Mouse (Mus musculus): ENCODE results near the gene L1td1.
A peak's percentile ranks its signal among the peaks of the same experiment; 100 is the strongest.
"Not testable (repeated sequence)": the region's sequence is repeated elsewhere in the genome, so short reads cannot be mapped to it uniquely, and the experiment has no call there.

Gene L1td1

GRCm38 (mm10) chr4:98726590-98727237 lies at the start of gene L1td1:
L1td1 (plus strand) TSS chr4:98726734.
- DNase-seq (ENCODE audit: extremely low spot score): no peak

GRCm38 (mm10) chr4:98677506-98677905 lies 49.0 kb upstream of the L1td1 start:
- DNase-seq (ENCODE audit: extremely low spot score): peak; percentile 4

GRCm38 (mm10) chr4:98686678-98687267 lies 39.8 kb upstream of the L1td1 start:
- DNase-seq (ENCODE audit: extremely low spot score): no peak

- DNase-seq (ENCODE audit: extremely low spot score): no peak
These were observed 38.4 kb upstream of the L1td1 start for GRCm38 (mm10) chr4:98688116-98688515.

GRCm38 (mm10) chr4:98688520-98688919 lies 38.0 kb upstream of the L1td1 start:
- no peak for DNase-seq (ENCODE audit: extremely low spot score)

- DNase-seq (ENCODE audit: extremely low spot score): no peak
These were observed 36.5 kb upstream of the L1td1 start for GRCm38 (mm10) chr4:98689988-98690387.

- DNase-seq (ENCODE audit: extremely low spot score): peak; percentile 5
These were observed 32.9 kb upstream of the L1td1 start for GRCm38 (mm10) chr4:98693465-98694185.

GRCm38 (mm10) chr4:98697932-98698331 lies 28.6 kb upstream of the L1td1 start:
- DNase-seq (ENCODE audit: extremely low spot score): no peak

GRCm38 (mm10) chr4:98698921-98699320 lies 27.6 kb upstream of the L1td1 start:
- DNase-seq (ENCODE audit: extremely low spot score): no peak

- no peak for DNase-seq (ENCODE audit: extremely low spot score)
These were observed 26.4 kb upstream of the L1td1 start for GRCm38 (mm10) chr4:98700156-98700555.

- peak; percentile 83 for DNase-seq (ENCODE audit: extremely low spot score)
These were observed 24.2 kb upstream of the L1td1 start for GRCm38 (mm10) chr4:98702201-98702894.

- DNase-seq (ENCODE audit: extremely low spot score): no peak
These were observed 15.6 kb upstream of the L1td1 start for GRCm38 (mm10) chr4:98710891-98711290.

GRCm38 (mm10) chr4:98717735-98718546 lies 8.6 kb upstream of the L1td1 start:
- DNase-seq (ENCODE audit: extremely low spot score): no peak

GRCm38 (mm10) chr4:98718547-98718917 lies 8.0 kb upstream of the L1td1 start:
- no peak for DNase-seq (ENCODE audit: extremely low spot score)

- DNase-seq (ENCODE audit: extremely low spot score): peak; percentile 67
These were observed 4.1 kb upstream of the L1td1 start for GRCm38 (mm10) chr4:98722454-98722853.

- DNase-seq (ENCODE audit: extremely low spot score): not testable (repeated sequence)
These were observed 1.9 kb upstream of the L1td1 start for GRCm38 (mm10) chr4:98724682-98725081.

- peak; percentile 41 for DNase-seq (ENCODE audit: extremely low spot score)
These were observed 1.1 kb upstream of the L1td1 start for GRCm38 (mm10) chr4:98725439-98725838.

GRCm38 (mm10) chr4:98727295-98727958 lies 893 bp downstream of the L1td1 start:
- DNase-seq (ENCODE audit: extremely low spot score): peak; percentile 37

GRCm38 (mm10) chr4:98727959-98728347 lies 1.4 kb downstream of the L1td1 start:
- peak; percentile 29 for DNase-seq (ENCODE audit: extremely low spot score)

GRCm38 (mm10) chr4:98728716-98729115 lies 2.2 kb downstream of the L1td1 start:
- DNase-seq (ENCODE audit: extremely low spot score): no peak

GRCm38 (mm10) chr4:98733660-98734059 lies 7.1 kb downstream of the L1td1 start:
- DNase-seq (ENCODE audit: extremely low spot score): no peak

Measured in embryo, embryonic 9.5 days (tissue).